Mouse (Mus musculus) stomach, postnatal 0 days (tissue): ENCODE results near the gene Aph1a.

Experiments used
- CTCF ChIP-seq: IDR thresholded peaks from 2 replicates; pipeline ENCODE4 v1.5.1; 2016; ENCODE audit warnings: antibody characterized with exemption, low read depth, mild to moderate bottlenecking, moderate library complexity
- EP300 ChIP-seq: optimal IDR thresholded peaks from 2 replicates; pipeline ENCODE3; 2016; ENCODE audit warnings: antibody characterized with exemption

DNA sequence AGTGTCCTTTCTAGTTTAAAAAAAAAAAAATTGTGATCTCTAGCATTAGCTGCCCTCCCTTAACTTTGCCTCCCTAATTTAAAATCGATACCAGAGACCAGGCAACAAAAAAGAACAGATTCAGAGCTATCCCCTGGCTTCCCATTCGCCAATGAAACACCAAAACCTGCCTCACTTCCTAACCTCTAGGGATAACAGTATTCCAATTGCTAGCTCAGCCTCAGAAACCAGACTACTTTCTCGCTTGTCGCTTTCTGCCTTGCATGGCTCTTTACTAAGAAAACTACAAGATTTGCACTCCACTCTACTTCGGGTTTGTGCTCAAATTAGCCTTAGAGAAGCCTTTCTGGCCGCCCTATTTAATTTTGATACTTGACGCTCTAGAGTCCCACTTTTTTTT is 37.7 kb upstream of the Aph1a start:
- TF ChIP-seq EP300 (no peak), CTCF (no peak)
